Mouse (Mus musculus): ENCODE measurements around the gene Bet1l. TPM values are rescaled to one million over a fixed set of nuclear protein-coding genes. Genes with fewer than 3 reads are reported as not detected.
"Not testable (repeated sequence)": the region's sequence is repeated elsewhere in the genome, so short reads cannot be mapped to it uniquely, and the experiment has no call there.

Gene Bet1l
- 10 to 100 TPM; 37.7 to 53.3 (median 46.1) TPM for total RNA-seq (2022)

DNA sequence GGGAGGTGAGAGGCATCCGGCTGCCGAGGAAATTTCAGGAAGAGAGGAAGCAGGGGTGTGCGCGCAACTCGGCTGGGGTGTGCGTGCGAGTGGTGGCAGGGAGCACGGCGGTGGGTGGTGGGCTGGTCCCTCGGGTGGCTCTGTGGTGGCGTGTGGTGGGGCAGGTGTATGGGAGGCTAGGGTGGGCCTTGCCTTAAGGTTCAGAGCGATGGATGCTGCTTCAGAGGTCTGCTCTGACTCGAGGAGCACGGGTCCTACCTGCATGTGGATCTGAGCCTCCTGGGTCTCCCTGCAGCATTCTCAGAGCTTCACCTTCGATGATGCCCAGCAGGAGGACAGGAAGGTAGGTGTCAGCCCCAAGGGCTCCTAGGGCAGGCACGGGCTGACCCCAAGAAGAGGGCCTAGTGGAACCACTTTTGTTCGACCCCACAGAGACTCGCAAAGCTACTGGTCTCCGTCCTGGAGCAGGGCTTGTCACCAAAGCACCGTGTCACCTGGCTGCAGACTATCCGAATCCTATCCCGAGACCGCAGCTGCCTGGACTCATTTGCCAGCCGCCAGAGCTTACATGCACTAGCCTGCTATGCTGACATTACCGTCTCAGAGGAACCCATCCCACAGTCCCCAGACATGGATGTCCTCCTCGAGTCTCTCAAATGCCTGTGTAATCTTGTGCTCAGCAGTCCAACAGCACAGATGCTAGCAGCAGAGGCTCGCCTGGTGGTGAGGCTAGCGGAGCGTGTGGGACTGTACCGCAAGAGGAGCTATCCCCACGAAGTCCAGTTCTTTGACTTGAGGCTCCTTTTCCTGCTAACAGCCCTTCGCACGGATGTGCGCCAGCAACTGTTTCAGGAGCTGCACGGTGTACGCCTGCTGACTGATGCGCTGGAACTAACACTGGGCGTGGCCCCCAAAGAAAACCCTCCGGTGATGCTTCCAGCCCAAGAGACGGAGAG, at the start of gene Bet1l:
Gene Bet1l (minus strand): TSS at position 28 of the 956 bp plus-strand sequence.
- no peak for DNase-seq

DNA sequence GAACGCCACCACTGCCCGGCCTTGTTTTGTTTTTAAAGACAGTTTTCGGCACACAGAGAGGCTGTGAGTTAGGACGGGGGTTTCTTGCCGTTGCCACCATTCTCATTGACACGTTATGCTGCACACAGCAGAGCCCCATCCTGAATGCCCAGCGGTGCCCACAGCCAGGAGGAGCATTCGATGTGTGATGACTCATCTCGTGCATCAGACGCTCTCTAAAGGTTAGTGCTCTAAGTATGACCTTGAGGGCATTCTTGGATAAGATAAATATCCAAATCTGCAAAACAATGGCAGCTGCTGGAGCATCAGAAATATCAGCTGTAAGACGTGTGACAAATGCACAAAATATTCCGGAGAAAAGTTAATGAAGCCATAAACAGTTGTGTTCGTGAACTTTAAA, 49.8 kb upstream of the Bet1l start:
- DNase-seq: peak; percentile 60

DNA sequence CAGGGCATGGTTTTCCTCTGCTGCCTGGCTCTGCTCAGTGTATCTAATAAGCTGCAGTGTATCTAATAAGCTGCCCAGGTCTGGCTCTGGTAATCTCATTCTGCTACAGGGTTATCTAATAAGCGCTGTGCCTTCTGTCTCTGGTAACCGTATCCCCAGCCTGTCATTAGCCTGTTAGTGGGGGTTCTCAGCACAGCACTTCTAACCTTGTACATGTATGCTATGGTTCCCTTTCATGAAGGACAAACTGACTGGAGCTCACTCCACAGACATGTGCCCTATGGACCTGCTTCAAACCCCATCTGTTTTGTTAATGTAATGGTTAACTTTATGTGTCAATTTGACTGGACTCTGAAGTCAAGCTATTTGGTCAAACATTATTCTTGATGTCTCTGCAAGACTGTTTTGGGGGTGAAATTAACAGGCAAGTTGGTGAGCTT, 48.3 kb upstream of the Bet1l start:
- DNase-seq: no peak

DNA sequence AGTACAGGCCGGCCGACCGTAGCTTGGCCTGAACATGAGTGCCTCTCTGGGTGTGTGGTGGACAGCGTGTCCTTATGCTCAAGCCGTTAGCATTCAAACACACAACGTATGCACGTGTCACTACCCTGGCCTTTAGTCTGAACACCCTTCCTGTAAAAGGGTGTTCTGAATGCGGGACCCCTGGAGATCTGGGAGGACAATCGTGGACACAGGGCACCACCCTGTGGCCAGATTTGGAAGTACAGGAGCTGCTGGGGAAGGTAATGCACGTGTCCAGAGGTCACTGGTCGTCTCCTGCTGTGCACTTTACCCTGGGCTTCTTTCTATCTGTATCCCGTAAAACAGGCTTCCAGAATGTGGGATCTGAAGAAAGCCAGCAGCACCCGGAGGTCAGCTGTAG, 45.8 kb upstream of the Bet1l start:
- peak; percentile 55 for DNase-seq

DNA sequence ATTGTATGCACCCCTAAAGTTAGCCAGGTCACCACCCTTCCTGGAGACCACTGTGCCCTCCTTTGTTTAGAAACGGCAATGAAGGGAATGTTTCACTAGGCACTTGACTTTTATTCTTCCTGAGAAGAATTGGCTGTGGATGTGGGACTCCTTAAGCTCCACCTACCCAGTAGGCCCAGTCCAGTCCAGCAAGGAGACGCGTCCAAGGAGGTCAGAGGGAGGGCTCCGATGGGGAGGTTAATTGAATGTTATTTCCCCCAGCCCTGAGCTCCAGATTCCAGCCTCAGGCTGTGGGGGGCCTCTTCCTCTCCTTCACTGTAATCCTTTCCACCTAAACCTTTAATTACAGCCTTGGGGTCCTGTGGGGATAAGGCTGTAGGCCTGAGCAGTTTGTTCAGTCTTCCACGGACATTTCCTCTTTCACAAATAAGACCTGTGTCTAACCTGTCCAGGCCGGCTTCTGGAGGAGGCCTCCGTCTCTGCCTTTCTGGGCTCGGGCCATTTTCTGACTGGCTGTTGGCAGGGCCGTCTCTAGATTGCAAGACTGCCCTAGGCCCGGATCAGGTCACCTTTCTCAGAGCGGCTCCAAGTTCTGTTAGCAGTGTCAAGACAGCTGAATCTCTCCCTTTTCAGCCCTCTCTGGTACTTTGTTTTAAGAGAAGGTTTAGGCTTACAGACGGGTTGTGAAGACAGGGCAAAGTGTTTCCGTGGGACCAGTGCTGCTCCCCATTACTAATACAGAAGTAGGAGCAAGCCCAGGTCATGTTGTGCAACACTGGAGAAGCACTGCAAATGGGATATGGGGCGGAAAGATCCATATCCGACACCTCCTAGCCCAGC, 44.9 kb upstream of the Bet1l start:
- no peak for DNase-seq

DNA sequence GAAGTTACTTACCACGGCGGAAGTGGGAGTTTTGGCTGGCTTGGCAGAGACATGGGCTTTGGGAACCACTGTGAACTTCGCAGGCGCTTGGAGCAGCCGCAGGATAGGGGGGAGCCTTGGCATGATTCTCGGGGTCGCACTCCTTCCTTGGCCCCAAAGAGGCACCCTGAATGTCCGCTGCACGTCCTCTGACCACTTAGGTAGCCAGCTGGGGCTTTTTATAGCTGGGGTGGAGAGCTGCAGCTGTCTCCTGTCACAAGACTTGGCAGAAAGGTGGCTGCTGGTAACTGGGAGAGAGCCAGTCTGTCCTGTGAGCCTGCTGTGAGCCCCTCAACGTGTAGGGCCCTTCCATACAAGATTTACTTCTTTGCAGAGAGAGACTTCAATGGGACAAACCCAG, 42.8 kb upstream of the Bet1l start, which contains the start of gene Cox8b:
Gene Cox8b (minus strand): TSS at position 227 of the 400 bp plus-strand sequence.
- no peak for DNase-seq

DNA sequence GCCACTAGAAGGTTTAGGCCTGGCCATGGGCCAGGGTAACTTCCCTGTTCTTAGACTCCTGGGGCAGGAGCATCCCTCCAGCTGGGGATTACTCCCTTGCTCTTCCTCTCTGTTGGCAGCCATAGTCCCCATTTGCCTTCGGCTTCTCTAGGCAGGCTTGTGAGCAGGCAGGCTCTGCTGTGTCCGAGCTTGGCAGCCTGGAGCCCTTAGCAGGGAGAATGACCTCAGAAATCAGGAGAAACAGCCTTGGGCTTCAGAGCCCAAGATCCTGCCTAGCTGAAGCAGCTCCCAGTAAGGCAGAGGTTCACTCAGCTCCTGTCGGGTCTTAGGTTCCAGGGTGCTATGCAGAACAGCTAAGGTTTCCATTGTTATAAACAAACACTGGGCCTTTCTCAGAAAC, 41.7 kb upstream of the Bet1l start:
- DNase-seq: no peak

DNA sequence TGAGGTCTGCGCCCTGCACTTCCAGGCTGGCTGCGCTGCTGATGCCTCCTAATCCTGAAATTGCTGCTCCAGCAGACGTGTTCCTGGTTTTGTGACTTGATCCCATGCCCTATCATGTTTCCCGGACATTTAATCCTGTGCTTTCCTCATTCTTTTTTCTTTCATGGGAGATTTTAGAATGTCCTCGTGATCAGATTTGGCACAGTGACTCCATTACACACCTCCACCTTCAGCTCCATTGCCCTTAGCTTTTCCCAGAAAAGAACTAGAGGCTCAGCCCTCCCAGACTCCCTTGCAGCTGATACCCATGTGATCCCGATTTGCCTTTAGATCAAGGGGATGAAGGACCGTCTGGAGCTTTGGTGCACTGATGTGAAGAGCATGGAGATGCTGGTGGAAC, 40.5 kb upstream of the Bet1l start:
- no peak for DNase-seq

DNA sequence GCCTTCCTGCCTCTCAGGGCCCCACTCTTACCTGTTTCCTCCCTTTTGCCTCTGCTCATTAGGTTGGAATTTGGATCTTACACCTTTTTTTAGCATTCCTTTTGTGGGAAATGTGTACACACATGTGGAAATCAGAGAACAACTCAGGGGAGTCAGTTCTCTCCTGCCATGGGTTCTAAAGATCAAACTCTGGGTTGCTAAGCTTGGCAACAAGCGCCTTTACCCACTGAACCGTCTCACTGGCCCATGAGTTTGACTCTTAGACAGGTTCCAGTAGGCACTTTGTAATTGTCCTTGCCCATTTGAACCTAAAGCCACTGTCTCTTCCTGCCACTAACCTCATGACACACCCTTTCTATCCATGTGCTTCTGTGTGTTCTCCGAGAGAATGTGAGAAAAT, 37.2 kb upstream of the Bet1l start:
- no peak for DNase-seq

DNA sequence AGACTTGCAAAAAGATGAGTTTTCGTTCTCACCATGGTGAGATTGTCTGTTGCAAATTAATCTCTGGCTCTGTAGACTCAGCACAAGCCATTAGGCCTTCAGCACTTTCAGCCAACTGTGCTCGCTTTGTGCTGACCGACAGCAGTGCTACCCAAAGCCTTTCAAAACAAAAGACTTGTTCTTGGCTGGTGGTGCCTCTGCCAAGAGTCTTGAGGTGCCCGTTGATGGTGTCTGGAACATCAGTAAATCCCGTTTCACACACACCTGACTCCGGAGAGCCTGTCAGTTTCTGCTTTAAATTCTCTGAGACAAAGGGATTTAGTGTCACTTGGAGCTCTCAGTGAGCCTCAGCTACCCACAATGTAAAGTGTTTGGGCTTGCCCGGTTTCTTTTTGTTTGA, 36.7 kb upstream of the Bet1l start:
- no peak for DNase-seq

DNA sequence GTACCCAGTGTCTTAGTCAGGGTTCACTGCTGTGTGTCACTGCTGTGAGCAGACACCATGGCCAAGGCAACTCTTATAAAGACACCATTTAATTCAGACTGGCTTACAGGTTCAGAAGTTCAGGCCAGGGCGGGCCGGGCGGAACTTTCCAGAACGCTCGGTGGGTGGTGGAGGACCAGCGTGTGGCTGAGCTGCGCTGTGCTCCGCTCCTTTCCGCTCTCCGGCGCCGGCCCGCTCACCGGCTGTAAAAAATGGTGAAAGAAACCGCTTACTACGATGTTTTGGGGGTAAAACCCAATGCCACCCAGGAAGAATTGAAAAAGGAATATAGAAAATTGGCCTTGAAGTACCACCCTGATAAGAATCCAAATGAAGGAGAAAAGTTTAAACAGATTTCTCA, 33.3 kb upstream of the Bet1l start:
- not testable (repeated sequence) for DNase-seq

DNA sequence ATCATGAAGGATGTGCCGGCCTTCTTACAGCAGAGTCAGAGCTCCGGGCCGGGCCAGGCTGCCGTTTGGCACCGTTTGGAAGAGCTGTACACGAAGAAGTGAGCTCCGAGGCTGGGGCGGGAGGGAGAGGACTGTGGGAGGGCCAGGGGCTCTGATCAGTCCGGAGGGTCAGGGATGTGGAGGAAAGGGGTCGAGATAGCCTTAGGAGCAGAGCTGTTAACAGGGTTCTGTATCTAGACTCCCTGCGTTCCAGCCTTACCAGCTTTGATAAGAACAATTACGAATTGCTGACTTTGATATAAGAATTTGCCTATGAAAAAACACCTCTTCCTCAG, 25.1 kb upstream of the Bet1l start:
- no peak for DNase-seq

DNA sequence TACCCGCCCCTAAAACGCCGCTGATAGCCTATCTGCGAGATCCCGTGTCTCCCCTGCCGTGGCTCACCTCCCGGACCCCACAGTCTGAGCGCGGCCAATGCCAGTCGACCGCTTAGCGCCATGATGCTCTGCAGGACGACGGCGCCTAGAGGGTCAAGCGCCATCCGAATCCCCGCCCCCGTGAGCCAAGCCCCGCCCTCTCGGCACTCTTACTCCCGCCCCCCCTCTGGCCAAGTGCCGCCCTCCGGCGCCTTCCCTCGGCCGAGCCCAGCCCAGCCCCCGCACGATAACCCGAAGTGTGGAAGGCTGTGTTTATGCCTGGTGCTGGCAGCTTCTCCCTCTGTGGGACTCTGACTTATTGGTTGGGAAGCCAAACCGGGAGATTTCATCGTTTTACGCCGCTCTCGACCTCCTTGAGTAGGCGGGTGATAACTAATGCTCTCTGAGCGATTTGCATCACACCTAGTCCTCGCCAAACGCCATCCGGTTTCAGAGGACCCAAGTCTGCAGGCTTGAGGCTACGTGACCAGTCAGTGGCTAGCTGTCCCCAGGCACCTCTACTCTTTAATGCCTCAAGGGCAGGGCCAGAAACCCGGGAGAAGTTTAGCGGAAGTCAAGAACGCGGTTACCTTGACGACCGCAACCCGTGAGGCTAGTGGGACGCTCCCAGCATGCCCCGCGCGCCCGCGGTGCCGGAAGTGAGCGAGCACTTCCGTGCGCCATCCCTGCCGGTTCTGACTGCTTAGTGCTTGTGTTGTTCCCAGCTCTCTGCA, 24.5 kb upstream of the Bet1l start, which contains the start of the genes Psmd13 and Sirt3:
Gene Psmd13 (plus strand): TSS at position 273 of the 773 bp plus-strand sequence.
Gene Sirt3 (minus strand): TSS at position 614 of the 773 bp plus-strand sequence.
- peak; percentile 93 for DNase-seq

DNA sequence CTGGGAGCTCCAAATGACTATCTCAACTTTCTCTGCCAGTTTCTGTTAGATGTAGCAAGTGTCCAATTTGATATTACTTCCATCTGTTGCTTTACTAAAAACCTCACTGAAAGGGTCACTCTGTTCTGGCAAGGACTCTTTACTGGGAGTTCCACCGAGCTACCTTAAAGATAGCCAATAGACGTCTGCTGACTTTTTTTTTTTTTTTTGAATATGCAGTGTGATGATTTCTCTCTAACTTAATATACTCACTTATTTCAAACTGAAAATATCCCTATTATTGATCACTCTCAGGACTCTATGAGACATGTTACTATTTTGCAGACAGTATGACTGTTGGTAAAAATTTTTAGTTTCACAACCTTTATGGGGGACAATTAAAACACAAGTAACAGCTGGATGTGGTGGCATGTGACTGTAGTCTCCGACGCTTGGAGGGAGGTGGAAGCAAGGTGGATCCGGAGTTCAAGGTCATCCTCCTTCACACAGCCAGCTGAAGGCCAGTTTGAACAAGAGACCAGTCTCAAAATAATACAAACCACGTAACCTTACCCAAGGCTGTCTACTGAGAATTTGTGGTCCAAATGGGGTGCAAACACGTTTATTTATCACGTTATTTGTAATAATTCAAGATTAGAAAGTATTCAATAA, 23.6 kb upstream of the Bet1l start:
- DNase-seq: no peak

DNA sequence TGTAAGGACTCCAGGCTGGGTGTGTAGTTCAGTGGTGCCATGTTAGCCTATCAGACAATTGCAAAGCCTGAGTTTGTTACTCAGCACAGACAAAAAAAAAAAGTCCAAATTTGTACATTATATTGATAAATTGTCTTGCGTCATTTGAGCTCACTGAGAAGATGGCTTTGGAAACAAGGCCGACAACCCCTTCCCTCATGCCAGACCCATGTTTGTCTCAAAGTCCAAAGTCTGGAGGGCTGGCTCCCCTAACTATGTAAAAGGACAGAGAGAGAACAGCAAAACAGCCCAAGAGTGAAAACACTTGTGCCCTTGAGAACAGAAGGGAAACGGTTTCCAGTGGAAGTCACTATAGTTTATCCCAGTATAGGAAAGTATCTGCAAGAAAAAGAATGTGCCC, 23.0 kb upstream of the Bet1l start:
- no peak for DNase-seq

DNA sequence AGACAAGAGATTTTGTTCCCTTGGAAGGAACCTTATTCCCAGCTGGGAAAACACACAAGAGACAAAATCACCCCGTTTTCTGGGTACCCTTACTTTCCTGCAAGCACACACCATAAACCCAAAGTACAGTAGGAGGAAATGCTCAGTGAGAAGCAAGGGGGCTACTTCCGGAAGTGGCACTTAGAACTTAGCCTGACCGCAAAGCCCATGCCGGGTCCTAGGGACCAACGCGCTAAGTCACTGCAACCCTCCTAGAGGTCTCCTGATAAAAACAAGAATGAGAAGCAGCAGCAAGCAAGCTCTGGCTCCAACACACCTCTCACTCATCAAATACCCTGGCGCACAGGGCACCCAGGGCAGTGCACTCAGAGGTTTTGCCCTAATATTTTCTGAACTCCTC, 22.0 kb upstream of the Bet1l start:
- no peak for DNase-seq

DNA sequence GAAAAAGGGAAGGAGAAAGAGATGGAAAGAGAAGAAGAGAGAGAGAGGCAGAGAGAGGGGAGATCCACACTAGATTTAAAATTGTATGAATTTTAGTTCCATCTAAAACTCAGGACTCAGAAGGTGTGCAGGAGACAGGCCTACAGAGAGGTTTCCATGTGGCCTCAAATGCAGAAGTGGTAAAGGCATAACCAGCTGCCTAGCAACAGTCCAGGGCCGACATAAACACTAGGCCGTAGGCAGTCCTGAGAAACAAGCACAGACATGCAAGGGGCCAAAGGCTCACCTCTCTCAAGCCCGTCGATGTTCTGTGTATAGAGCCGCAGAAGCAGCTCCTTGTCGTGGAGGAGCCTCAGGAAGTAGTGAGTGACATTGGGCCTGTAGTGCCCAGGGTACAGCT, 20.0 kb upstream of the Bet1l start:
- DNase-seq: no peak

DNA sequence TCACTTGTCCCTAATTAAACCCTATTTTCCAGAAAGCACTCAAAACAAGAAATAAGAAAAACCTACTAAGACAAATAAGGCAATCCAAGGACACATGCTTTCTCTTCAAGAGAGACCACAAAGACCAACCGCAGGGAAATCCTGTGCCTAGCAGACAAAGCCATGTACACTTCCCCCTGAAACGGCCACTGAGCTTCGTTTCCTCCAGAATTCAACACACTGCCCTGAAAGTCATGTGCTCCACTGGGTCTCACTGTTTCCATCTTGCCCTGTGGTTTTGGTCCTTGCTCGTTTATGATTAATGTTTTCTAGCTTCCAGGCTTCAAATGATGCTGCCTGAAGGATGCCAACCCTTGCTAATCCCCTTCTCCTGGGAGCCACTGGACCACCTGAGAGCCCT, 16.8 kb upstream of the Bet1l start:
- no peak for DNase-seq

DNA sequence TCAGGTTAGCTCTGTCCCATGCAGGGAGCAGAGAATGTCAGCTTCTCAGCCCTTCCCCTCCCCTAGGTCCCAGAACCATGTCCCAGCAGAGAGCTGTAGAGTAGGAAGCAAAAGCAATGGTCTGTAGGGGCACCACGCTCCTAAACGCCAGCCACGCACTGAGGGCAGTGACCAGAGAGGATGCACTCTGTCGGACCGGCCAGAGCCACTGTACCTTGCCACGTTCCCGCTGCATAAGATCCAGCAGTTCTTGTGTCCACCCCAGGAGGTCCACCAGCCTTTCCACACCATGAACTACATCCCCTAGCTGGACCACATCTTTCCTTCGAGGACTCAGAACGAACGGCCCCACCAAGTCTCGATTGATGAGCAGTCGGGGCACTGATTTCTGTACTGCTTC, 7.4 kb upstream of the Bet1l start:
- DNase-seq: no peak

DNA sequence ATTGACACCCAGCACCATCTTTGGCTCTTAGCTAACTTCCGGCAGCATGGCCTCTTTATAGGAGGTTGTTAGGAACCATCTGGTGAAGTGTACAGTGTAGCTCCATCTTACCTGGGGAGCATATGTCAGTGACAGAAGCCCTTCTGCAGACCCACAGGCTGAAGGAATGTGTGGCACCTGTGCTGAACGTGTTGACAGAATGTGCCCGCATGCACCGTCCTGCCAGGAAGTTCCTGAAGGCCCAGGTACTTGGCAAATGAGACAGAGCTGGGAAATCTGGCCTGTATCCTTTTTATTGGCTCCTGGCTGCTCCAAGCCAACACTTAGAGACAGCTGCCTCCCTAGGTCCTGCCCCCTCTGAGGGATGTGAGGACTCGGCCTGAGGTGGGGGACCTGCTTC, 3.4 kb upstream of the Bet1l start:
- no peak for DNase-seq

DNA sequence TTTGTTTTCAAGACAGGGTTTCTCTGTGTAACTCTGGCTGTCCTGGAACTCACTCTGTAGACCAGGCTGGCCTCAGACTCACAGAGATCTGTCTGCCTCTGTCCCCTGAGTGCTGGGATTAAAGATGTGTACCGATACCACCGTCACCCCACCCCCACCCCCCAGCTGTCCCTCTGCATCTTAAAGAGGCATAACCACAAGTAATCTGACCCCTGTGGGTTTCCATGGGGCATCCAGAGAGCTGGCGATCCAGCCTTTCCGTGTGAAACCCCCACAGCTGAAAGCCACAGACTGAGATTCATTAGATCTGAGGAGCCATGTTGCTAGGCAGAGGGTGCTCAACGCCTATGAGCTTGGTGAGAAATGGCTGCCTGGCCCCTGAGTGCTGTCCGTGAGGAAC, 2.6 kb upstream of the Bet1l start:
- DNase-seq: no peak

DNA sequence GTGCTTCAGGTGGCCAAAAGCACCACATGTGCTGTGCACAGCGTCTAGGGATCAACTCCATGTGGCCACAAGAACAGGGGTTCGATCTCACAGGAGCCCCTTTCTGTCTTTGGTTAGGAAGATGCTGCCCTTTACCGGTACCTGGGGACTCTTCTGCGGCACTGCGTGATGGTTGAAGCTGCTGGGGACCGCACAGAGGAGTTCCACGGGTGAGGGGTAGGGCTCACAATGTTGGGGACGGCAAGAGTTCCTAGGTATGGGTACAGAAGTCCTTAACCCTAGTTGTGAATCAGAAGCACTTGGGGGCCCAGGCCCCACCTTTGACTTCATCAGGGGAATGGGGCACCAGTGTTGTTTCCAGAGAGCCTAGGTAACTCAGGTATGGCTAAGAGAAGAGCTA, 1.4 kb upstream of the Bet1l start:
- no peak for DNase-seq

All from adrenal gland, adult 8-10 months (tissue).